15 mouse cellular contexts compared by ENCODE assay signal in genomic region chr7:103971782-103972181, GRCm38 (mm10). TPM values are rescaled to one million over a fixed set of nuclear protein-coding genes. Genes with fewer than 3 reads are reported as not detected.
"Had no signal": no experiment of that assay in that cellular context is flagged by ENCODE, and none has a peak within 500 bp of the region (broad histone marks: within the 10 kb centered on the region; RNA-seq: fewer than 3 reads in every experiment).

No protein-coding gene starts in this region.

- ATAC-seq: midbrain, embryonic 13.5 days; midbrain, embryonic 15.5 days had no signal

- DNase-seq: lung, adult 18-20 months; lung, embryonic 14.5 days; lung, postnatal 10 days; right cerebral cortex, adult 18-20 months; right cerebral cortex, postnatal 25 days; right cerebral cortex, postnatal 4 days; spleen, adult 18-20 months; thymus, adult 18-20 months; thymus, postnatal 14 days; thymus, postnatal 36 days had no signal

RNA-seq across cellular contexts. Expression of gene Olfr635, which starts 0.8 kb away (rescaled TPM):
- total RNA-seq: midbrain, postnatal 0 days; monocyte, adult 5-6 weeks; neutrophil, adult 5-6 weeks had no signal

RNA-seq across cellular contexts. Expression of gene Olfr638, which starts 26.8 kb away (rescaled TPM):
- total RNA-seq: midbrain, postnatal 0 days; monocyte, adult 5-6 weeks; neutrophil, adult 5-6 weeks had no signal

RNA-seq across cellular contexts. Expression of gene Olfr633, which starts 27.5 kb away (rescaled TPM):
- total RNA-seq: midbrain, postnatal 0 days; monocyte, adult 5-6 weeks; neutrophil, adult 5-6 weeks had no signal

RNA-seq across cellular contexts. Expression of gene Olfr632, which starts 37.6 kb away (rescaled TPM):
- total RNA-seq: midbrain, postnatal 0 days; monocyte, adult 5-6 weeks; neutrophil, adult 5-6 weeks had no signal

RNA-seq across cellular contexts. Expression of gene Olfr631, which starts 43.2 kb away (rescaled TPM):
- total RNA-seq: midbrain, postnatal 0 days; monocyte, adult 5-6 weeks; neutrophil, adult 5-6 weeks had no signal
